Mouse (Mus musculus) hindlimb bud, embryonic 11.5 days (tissue): ENCODE measurements at regions not wholly inside any gene's neighbourhood (a gene's known extent, or its start where the extent isn't known, plus 50 kb on each side); places are given as distances from the start of the nearest gene placed in this dataset.
"Not testable (repeated sequence)": the region's sequence is repeated elsewhere in the genome, so short reads cannot be mapped to it uniquely, and the experiment has no call there.

ENCODE experiments used
- DNase-seq: peaks from one replicate; pipeline ENCODE4 v3.0.0-alpha.2; 2012; ENCODE audit warnings: low read depth, low spot score; ENCODE audit errors: extremely low spot score

DNA sequence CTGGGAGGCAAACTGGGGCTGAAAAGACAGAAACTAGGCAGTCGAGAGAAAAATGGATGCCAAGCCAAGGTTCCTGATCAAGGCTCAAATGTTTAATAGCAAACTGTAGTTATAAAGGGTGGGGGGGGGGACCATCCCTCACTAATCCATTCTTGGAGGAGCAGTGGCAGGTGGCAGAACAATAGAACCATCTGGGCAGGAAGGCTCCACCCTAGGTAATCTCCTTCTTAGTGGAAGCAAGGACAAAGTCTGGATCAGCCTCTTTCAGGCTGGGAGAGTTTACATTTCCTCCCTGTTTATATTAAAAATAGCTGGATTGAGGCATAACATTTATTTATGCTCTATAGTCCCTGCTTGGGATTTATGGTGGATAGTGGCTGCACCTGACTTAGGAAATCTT lies 180.8 kb downstream of the Cdh9 start:
- no peak for DNase-seq

DNA sequence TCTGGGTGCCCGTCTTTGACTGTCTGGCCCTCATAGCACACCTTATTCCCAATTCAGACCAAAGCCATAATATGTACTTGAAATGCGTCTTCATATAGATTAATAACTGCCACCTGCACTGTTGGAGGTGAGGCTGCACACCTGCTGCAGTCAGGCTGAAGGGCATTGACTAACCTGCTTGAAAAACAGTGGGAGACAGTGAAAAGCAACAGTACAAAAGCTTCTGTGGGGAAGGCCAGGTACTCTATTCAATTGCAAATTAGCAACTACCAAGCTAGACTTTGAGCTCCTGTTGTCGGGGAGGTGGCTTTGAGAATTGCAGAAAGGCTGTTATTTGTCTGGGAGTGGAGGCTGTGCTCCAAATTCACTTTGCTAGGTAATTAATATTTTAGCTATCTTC lies 181.4 kb downstream of the Cdh9 start:
- not testable (repeated sequence) for DNase-seq

DNA sequence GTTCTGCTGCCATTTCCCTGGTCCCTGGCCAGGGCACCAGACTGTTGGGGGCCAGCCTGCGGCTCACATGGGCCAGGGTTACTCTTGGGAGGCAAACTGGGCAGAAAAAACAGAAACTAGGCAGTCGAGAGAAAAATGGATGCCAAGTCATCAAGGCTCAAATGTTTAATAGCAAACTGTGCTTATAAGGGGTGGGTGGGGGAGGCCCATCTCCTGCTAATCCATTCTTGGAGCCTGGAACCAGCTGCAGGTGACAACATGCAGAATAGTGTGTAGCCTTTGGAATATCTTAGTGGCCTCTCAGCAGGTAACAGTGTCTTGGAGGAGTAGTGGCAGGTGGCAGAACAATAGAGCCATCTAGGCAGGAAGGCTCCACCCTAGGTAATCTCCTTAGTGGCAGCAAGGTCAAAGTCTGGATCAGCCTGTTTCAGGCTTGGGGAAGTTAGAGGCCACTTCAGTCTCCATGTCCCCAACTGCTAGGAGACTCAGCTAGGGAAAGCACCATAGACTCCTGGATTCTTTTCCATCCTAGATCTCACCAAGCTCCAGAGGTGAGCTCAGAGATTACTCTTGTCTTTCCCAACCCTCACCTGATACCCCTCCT lies 186.5 kb downstream of the Cdh9 start:
- DNase-seq = no peak

DNA sequence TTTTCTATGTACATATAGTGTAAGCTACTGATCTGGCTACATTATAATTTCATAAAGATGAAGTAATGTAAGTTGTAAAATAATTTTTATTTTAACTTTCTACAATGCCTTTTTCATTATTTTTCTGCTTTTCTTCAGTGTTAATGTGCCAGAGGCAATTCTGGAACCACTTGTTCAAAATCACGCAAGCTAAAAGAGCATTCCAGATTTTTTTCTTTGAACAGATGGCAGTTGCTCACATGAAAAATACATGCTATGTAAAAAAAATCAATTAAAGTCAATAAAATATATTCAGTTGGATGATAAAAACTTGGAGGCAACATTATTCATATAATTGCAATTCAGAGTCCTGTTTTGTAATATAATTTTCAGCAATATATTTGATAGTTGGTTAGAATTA lies 194.7 kb downstream of the Cdh9 start:
- DNase-seq = no peak

DNA sequence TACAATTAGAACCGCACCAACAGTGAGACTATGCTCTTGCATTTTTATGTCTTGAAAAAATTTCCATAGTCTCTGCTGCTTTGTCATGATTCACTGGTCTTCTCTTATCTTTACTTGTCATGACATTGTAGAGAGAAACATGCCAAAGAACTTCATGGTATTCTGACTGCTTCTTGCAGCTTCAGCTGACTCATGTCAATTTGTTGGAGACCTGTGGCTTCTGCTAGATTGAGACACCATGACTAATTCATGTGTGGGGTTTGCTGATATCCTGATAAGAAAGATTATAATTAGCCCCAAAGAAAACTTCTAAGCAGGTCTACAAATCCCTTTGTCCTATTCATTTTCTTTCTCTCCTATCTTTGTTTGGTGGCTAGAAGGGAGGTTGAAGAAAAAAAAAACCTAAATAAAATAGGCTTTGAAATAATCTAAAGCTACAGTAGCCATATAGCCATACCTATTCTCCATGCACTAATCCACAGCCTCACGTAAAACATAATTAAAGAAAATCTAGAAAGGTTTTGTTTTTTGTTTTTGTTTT lies 204.7 kb downstream of the Cdh9 start:
- DNase-seq = no peak

DNA sequence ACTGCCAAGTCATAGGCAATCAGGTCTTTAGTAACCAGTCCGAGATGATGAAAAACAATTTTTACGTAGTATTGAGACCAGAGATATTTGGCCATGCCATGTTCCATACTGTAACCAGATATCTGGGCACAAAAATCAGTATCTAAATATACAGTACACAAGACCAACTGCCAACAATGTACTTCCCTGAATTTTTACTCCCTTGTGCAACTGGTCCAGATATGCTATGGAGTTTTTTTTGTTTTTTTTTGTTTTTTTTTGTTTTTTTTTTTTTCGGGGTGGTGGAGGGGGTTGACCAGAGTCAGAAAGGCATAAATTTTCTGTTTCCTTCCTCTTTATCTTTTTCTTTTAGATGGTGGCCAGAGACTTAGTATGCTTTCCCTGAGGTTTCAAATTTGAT lies 205.9 kb downstream of the Cdh9 start:
- DNase-seq = no peak

DNA sequence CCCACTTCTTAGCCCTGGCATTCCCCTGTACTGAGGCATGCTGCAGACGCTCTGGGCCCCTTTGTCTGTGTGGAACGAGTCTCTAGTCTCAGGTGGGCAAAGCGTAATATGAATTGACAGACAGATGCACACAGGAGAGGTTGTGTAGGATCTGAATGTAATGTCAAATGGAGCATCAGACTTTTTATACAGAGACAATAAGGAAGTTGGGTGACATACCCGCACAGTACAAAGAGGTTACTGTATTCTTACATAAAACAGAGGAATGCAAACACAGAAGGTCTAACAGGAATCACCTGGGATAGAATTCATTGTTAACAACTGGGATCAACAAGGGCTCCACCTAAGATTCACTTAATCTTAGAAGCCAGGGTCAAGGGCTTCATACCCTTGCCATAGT lies 247.3 kb downstream of the Cdh9 start:
- DNase-seq = not testable (repeated sequence)

DNA sequence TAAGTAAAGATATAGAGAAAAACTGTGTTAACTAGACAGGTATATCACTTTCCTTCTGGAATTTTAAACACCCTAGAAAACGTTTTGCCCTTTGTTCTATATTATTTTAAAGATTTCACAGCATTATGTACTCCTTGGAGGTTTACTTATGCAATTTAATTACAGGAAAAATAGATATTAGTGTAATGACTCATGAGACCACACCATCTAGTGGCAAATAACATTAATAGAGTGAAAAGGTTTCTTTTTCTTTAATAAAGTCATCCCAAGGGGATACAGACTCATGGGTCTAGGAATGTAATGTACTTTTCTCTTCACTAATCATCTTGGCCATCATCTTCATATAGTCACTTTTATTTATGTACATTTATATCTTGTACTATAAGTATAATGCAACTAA lies 262.3 kb downstream of the Cdh9 start:
- no peak for DNase-seq

DNA sequence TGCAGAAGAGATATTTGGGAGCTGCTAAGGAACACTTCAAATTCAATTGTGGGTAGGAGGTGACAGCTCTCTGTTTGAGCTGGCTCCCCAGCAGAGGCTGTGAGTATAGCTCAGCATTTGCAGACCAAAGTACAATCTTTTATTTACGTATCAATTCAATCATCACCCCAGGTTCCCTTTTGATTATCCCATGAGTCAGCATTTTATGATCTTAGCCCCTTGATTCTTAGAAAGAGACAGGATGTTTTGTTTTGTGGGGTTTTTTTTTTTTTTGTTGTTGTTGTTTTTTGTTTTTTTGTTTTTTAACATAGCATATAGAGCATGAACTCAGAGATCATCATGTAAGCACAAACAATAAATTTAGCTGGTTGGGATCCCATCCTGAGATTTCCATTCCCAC lies 267.1 kb downstream of the Cdh9 start:
- DNase-seq = no peak

DNA sequence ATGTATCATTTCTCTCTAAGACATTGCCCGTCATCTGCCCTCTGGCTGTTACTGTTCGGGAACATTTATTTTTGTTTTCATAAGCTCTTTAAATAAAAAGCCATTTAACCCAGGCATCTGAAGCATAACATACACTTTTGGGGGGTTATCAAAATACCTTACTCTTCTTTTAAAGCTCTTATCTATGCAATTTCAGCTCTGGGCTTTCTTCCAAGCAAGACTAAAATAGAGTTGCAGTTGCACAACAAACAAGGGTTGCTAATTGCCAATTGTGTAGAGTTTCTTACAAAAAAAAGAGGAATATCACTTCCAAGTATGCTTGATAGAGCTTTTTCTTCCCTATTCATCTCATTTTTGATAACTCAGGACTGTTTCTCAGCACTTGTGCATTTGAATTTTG lies 277.6 kb downstream of the Cdh9 start:
- no peak for DNase-seq

DNA sequence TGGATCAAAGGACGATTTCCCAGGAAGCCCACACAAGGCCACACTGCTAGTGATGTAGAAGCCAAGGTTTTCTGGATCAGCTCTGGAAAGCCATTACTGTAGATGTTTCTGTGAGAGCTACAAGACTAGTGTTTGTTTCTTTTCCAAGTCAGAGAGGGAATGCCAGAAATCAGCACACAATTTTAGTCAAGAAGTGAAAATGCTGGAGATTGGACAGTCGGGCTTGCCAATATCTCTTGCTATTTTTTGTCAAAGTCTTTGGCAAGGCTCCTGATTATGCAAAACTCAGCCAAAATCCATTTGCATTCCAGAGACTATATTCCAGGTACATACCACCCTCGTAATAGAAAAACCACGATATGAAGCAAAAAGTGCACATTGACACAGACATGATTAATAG lies 279.3 kb downstream of the Cdh9 start:
- DNase-seq = no peak

DNA sequence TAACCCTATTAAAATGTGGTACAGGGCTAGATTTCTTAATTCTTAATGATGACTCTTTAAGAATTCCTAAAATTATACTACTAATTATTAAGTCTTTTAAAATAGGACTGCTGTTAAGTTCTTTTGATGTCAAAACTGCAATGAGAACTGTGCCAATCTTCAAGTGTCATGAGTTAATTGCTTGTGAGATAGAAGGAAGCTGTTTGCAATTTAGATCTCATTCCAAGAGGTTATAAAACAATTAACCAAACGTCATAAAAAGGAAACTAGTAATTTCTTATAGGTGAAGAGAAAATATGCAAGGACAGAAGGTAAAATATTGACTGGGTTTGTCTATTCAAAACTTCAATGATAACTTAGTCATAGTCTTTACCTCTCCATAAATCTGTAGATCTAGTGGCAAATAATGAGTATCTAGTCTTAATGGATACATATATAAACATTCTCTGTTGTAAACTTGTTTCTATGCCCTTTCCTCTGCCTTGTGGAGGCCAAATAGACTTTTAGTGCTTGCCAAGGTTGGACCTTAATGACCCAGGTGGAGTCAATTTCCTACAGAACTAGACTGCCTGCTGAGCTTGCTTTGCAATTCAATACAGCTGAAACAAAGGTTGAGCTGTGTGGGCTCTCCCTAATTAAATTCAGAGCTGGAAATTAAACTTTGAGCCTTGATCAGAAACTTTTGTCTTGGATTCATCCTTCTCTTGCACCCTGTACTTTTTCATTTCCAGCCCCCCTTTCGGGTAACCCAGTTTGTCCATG lies 320.5 kb downstream of the Cdh9 start:
- peak; percentile 73 for DNase-seq

DNA sequence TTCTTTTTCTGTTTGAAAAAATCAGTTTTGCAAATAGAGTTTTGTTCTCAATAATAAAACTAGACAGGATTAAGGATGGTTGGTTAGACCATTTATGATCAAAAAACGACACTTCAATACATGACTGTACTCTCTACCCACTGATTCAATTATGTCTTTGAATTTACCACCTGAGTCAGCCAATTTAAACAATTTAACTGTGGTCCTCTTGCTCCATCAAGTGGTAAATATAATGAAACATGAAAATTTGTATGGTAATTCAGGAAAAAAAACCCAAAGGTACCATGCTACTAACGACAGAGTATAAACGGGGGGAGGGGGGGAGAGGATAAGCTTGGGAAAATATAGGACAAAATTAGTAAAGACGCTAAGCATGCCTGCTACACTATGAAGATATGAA lies 341.2 kb downstream of the Cdh9 start:
- no peak for DNase-seq

DNA sequence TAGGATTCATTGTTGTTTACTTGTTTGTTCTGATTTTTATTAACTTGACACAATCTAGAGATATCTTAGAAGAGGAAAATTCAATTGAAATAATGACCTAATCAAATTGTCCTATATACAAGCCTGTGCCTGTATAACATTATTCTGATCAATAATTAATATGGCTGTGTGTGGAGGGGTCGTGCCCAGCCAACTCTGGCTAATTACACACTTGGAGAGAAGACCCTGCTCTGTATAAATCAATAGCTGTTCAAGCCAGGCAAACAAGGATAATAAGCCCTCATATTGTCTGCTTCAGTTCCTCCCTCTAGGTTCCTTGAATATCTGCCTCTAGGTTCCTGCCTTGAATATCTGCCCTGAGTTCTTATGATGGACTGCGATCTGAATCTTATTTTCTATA lies 355.5 kb downstream of the Cdh9 start:
- no peak for DNase-seq

DNA sequence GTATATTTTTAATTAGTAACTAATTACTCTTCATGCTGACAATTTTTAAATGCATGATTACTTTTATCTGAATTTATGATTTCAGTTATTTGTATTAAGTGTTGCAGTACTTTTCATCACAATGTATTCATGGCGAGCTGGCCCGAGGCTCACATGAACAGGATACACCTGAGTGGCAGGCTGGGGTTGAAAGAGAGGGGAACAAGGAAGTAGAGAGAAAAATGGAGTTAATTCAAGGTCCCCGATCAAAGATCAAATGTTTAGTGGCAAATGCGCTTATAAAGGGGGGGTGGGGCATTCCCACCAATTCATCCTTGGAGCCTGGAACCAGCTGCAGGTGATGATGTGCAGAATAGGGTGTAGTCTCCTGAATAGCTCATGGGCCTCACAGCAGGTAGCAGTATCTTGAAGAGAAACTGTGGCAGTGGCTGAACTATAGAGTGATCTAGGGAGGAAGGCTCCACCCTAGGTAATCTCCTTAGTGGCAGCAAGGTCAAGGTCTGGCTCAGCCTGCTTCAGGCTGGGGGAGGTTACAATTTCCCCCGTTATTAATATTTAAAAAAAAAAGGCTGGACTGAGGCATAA lies 360.2 kb downstream of the Cdh9 start:
- no peak for DNase-seq

DNA sequence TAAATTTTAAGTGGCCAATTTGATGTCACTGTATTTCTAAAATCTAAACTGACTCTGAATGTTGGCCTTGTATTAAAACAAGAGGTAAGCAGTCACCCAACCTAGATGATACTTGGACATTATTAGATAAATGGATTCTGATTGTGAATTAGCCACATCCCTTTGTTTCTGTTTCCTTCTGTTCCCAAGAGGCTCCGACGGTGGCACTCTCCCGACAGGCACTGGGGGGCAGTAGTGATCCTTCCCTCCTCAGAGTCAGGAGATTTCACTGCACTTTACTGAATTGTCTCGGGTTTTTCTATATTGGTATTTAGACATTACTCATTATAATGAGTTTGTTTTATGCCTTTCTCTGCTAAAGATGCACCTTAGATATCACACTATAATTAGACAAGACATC lies 370.4 kb downstream of the Cdh9 start:
- DNase-seq = peak; percentile 10

DNA sequence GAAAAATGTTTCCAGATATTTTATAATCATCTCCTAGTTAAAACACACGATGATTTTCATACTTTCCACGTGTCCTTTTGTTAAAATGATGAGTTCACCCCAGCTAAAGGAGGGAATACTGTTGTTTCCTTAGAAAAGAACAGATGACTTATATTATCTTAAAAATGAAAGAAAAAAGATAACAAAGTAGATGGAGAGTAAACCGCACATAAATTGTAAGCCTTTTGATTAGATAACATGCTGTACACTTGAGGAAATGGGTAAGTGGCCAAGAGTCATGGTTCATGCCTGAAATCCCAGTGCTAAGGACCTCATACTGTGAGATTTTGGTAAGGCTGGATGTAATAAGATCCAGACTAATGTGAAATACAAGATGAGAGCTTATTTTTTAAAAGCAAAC lies 372.6 kb downstream of the Cdh9 start:
- no peak for DNase-seq

DNA sequence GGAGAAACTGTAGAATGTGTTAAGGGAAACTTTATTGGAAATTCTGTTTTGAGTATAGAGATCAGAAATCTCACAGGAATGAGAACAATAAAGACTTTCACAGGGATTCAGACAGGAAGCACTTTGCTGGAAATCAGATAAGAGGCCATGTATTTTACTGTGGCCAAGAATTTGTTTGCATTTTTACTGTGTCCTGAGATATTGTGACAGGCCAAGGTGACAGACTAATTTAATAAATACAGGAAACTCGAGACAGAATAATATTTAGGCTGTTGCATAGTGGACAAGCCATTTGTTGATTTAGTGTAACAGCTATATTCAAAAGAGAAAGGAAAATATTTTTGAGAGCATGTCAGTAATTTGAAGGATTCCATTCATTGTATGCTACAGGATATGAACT lies 407.2 kb downstream of the Cdh9 start:
- DNase-seq = no peak

DNA sequence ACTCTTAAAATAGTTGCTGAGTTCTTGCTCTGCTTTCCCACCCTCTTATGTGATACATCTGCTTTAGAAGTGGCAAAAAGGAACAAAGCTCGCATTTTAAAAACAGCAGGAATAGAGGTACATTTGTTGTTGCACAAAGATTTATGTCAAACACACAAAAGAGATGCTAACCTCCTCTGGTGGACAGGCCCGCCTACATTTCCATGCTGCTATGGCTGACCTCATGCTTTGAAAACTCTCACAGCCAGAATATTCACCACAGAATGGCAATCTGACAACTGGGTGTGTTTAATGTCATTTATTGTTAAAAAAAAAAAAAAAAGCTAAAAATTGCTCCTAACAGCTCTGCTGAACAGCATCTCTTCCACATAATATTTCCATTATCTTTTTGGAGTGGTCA lies 451.6 kb downstream of the Cdh9 start:
- no peak for DNase-seq

DNA sequence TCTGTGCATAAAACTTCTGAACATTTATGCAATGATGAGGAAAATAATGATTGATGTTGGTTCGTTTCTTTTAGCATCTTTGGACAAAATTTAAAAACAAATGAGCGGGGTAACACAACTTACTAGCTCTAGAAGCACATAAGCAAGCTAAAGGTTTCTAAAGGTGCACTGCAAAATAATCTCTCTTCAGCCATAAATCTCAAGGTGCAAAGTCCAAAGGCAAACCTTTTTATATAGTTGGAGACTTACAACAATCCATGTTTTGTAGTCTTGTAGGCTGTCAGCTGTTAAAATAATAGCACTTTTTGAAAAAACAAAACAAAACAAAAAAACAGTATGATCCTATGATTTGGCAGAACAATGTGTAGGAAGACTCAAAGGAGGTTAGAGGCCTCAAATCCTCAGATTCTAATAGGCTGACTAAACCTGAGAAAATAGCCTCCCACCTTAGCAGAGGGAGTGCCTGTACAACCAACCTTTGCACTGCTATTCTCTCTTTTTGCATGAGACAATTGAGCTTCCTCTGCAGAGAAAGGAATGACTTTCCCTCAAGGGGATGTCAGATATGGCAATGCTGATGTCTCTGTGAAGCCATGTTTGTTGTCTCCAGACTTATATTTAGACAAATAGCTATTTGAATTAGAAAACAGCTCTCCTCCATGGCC lies 452.9 kb downstream of the Cdh9 start:
- DNase-seq = no peak

DNA sequence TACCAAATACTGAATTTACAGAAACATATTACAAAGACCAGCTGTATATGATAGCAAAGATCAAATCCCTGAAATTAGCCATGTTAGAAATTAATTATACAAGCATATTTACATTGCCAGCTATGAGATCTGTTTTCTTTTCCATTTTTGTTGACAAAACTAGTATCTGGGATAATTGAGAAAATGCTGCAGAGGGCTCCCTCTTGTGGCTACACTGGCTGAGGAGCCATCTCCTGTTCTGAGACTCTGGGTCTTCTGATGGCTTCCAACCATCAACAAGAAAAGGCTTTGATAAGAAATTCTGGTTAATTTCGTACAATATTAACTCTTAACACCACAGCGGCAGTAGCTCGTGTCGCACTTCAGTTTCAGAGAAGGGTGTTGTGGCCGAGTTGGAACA lies 466.9 kb downstream of the Cdh9 start:
- DNase-seq = no peak

DNA sequence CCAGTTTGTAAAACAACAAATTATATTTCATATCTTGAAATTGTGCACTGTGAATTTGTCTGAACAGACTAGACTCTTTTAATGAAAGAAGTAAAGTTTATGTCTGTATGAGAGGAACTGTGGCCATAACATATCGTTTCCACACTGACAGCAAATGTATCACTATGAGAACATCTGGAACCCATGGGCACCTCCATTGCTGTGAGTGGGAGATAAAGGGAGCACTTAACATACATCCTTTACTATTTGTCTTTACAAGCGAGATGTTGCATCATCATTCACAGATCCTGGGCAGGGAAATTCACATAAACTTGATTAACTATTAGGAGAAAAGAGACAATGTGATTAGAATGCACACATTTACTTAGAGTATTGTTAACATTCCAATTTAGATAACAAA lies 476.2 kb downstream of the Cdh9 start:
- no peak for DNase-seq
